8 mouse cellular contexts compared by ENCODE assay signal in genomic region chr5:100428734-100429343, GRCm38 (mm10). TPM values are rescaled to one million over a fixed set of nuclear protein-coding genes. Genes with fewer than 3 reads are reported as not detected.
A peak's percentile ranks its signal among the peaks of the same experiment; 100 is the strongest.
DNase-seq lines count a peak whose midpoint lies in the region; ATAC-seq and TF ChIP-seq lines count a peak whose summit lies in the region.

No protein-coding gene starts in this region.

- H3K27ac ChIP-seq in kidney, postnatal 0 days, result peak overlapping the region; percentile 80
- peak overlapping the region; percentile 64 for H3K27ac ChIP-seq in bone marrow, adult 2 months (ENCODE audit: control insufficient read depth, insufficient read depth, low read depth, low read length, poor library complexity)
- H3K27ac ChIP-seq in hindbrain, embryonic 13.5 days, result peak overlapping the region; percentile 96
- H3K27ac ChIP-seq in midbrain, embryonic 13.5 days, result peak overlapping the region; percentile 93

- H3K27me3 ChIP-seq in kidney, postnatal 0 days (ENCODE audit: insufficient read depth, low read length), result no peaks in the 10 kb centered on the region
- no peaks in the 10 kb centered on the region for H3K27me3 ChIP-seq in hindbrain, embryonic 13.5 days
- no peaks in the 10 kb centered on the region for H3K27me3 ChIP-seq in midbrain, embryonic 13.5 days

- H3K4me1 ChIP-seq in kidney, postnatal 0 days (replicated peaks; ENCODE audit: insufficient read depth, low read length), result peaks cover 18% of the 10 kb centered on the region; the same call in 1 of the 2 replicates
- peaks cover 1% of the 10 kb centered on the region; the same call in 1 of the 2 replicates for H3K4me1 ChIP-seq in bone marrow, adult 2 months (ENCODE audit: control insufficient read depth, insufficient read depth, low read length)
- H3K4me1 ChIP-seq in hindbrain, embryonic 13.5 days (replicated peaks), result peaks cover 58% of the 10 kb centered on the region
- peaks cover 56% of the 10 kb centered on the region for H3K4me1 ChIP-seq in midbrain, embryonic 13.5 days (replicated peaks)

- peaks cover 11% of the 10 kb centered on the region for H3K36me3 ChIP-seq in kidney, postnatal 0 days (ENCODE audit: insufficient read depth, low read length)
- H3K36me3 ChIP-seq in hindbrain, embryonic 13.5 days, result peaks cover 41% of the 10 kb centered on the region
- peaks cover 42% of the 10 kb centered on the region for H3K36me3 ChIP-seq in midbrain, embryonic 13.5 days

- peak; percentile 80 for DNase-seq in kidney, postnatal 0 days (ENCODE audit: low spot score)
- no peak for DNase-seq in kidney, postnatal 25 days
- no peak for DNase-seq in left cerebral cortex, postnatal 4 days
- DNase-seq in kidney, adult 8-10 months, result no peak
- no peak for DNase-seq in thymus, postnatal 14 days

- TF ChIP-seq CTCF in kidney, postnatal 0 days (IDR thresholded peaks at IDR 0.05; ENCODE audit: low read depth), result no peak
- no peak for TF ChIP-seq CTCF in bone marrow, adult 2 months (IDR thresholded peaks at IDR 0.05; ENCODE audit: control insufficient read depth, insufficient read depth, low read length)

- H3K4me3 ChIP-seq in kidney, postnatal 0 days (replicated peaks; ENCODE audit: low read depth, low read length), result peak overlapping the region; percentile 66
- H3K4me3 ChIP-seq in bone marrow, adult 2 months (replicated peaks; ENCODE audit: control insufficient read depth, low read depth, low read length), result peak overlapping the region; percentile 88
- peak overlapping the region; percentile 83 for H3K4me3 ChIP-seq in hindbrain, embryonic 13.5 days
- H3K4me3 ChIP-seq in midbrain, embryonic 13.5 days (replicated peaks), result peak overlapping the region; percentile 67

- intact Hi-C loops in left cerebral cortex, postnatal 4 days (cut with DNase I), result loop anchor here (2.0 kb wide), 1 partner anchor 90 kb away; the partner anchor contains the start of gene Cops4

- peak; percentile 49 for ATAC-seq in kidney, postnatal 0 days (replicated peaks; ENCODE audit: low FRiP score, low read depth)
- peak; percentile 65 for ATAC-seq in hindbrain, embryonic 13.5 days (ENCODE audit: low FRiP score)
- ATAC-seq in midbrain, embryonic 13.5 days, result no peak; the same call in 1 of the 2 replicates

- H3K4me2 ChIP-seq in kidney, postnatal 0 days (ENCODE audit: low read length), result peak overlapping the region; percentile 69
- peak overlapping the region; percentile 94 for H3K4me2 ChIP-seq in hindbrain, embryonic 13.5 days
- H3K4me2 ChIP-seq in midbrain, embryonic 13.5 days (replicated peaks), result peak overlapping the region; percentile 93

- H3K9ac ChIP-seq in kidney, postnatal 0 days (ENCODE audit: low read depth, low read length), result peak overlapping the region; percentile 72
- peak overlapping the region; percentile 93 for H3K9ac ChIP-seq in hindbrain, embryonic 13.5 days
- peak overlapping the region; percentile 88 for H3K9ac ChIP-seq in midbrain, embryonic 13.5 days (replicated peaks)

- H3K9me3 ChIP-seq in kidney, postnatal 0 days (replicated peaks; ENCODE audit: low read length), result no peaks in the 10 kb centered on the region
- no peaks in the 10 kb centered on the region for H3K9me3 ChIP-seq in hindbrain, embryonic 13.5 days
- no peaks in the 10 kb centered on the region for H3K9me3 ChIP-seq in midbrain, embryonic 13.5 days

- under 1% methylated on average over 20 of the region's 20 CpGs for WGBS in kidney, postnatal 0 days
- WGBS in bone marrow, adult 2 months, result under 1% methylated on average over 20 of the region's 20 CpGs
- under 1% methylated on average over 20 of the region's 20 CpGs for WGBS in hindbrain, embryonic 13.5 days
- WGBS in midbrain, embryonic 13.5 days, result under 1% methylated on average over 20 of the region's 20 CpGs

- no peak for TF ChIP-seq POLR2A in bone marrow, adult 2 months (IDR thresholded peaks at IDR 0.05; ENCODE audit: borderline replicate concordance, control insufficient read depth, low read depth, low read length)

RNA-seq across cellular contexts. Expression of gene Sec31a, which starts 12.8 kb away (rescaled TPM):
- 131 and 148 TPM in 2 replicates for polyA plus RNA-seq in kidney, postnatal 0 days (2015; fragmentation: Nextera tagmentation; extraction: Ambion mirVana)
- 30.4 and 34.9 TPM in 2 replicates for polyA plus RNA-seq in bone marrow, adult 2 months (2011; ENCODE audit: insufficient read depth, insufficient read length, low replicate concordance, missing spikeins)
- 95.9 and 98.2 TPM in 2 replicates for polyA plus RNA-seq in hindbrain, embryonic 13.5 days (2015; fragmentation: Nextera tagmentation; extraction: Ambion mirVana)
- 90.3 and 91.0 TPM in 2 replicates for polyA plus RNA-seq in midbrain, embryonic 13.5 days (2015; fragmentation: Nextera tagmentation; extraction: Ambion mirVana)
- 100 to 1,000 TPM; 104 to 115 TPM for total RNA-seq in left cerebral cortex, postnatal 4 days (2021)
